Mouse (Mus musculus) cerebellum, adult 2 months (tissue): ENCODE results near the gene Prox1. TPM values are rescaled to one million over a fixed set of nuclear protein-coding genes. Genes with fewer than 3 reads are reported as not detected.

ENCODE experiments used
- DNase-seq, 2 experiments: peaks; one replicate each; pipeline ENCODE4 v3.0.0; 2021
- H3K27ac ChIP-seq: fragments of 200-500 bp; 2 replicates; pipeline ENCODE4 v1.5.1; 2012; ENCODE audit warnings: low read length, control low read depth, inconsistent platforms; ENCODE audit not compliant: insufficient read depth
- H3K27me3 ChIP-seq: fragments of 200-500 bp; 2 replicates; pipeline ENCODE4 v1.6.1; 2012; ENCODE audit warnings: inconsistent platforms, mild to moderate bottlenecking, low read length, moderate library complexity; ENCODE audit not compliant: control insufficient read depth, insufficient read depth
- H3K4me1 ChIP-seq: fragments of 200-500 bp; 2 replicates; pipeline ENCODE4 v1.6.1; 2011; ENCODE audit warnings: low read length; ENCODE audit not compliant: control insufficient read depth, insufficient read depth
- H3K4me3 ChIP-seq: fragments of 200-500 bp; replicated peaks from 2 replicates; pipeline ENCODE3; 2011; ENCODE audit warnings: mild to moderate bottlenecking, low read depth, low read length, control low read depth; ENCODE audit not compliant: insufficient read depth
- CTCF ChIP-seq: fragments of 200-500 bp; IDR thresholded peaks from 2 replicates; pipeline ENCODE4 v1.5.1; 2011; ENCODE audit warnings: low read depth, mild to moderate bottlenecking, control low read depth, low read length, moderate library complexity, borderline replicate concordance; ENCODE audit not compliant: insufficient read depth
- POLR2A ChIP-seq: fragments of 200-500 bp; IDR thresholded peaks from 2 replicates; pipeline ENCODE4 v1.6.1; 2011; ENCODE audit warnings: low read length, control low read depth, borderline replicate concordance; ENCODE audit not compliant: insufficient read depth
- WGBS: fragments of 180-500 bp; shearing (Covaris S2); methylation state at CpG from one replicate; pipeline ENCODE4 v1.1.7; 2018; 5-methylcytosine and 5-hydroxymethylcytosine counted together
- polyA plus RNA-seq: library from polyadenylated mRNA; depleted of rRNA; stranded (reverse); fragments of >200 nt; gene quantifications from 2 replicates; pipeline ENCODE4 v1.2.3, GENCODE M21; 2012; rRNA removed

Prox1 gene
- polyA plus RNA-seq, 1 experiment: 13.7 TPM

DNA sequence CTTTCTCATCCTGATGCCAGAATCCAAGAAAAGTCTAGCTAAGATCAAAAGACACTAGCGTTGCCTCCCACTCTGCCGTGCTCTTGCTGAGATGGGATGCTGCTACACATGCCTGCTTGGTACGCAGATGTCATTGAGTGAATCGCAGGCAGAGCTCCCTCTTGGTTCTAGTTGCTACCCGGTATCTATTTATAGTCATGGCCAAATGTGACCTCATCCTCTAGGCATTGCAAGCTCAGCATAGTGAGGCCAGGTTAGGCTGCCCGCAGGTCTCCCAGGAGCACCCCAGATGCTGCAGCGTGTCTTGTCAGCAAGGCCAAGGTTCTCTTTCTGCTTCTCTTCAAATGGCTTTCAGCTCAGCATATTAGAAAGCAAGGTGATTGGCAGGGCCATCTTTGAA, 84.8 kb downstream of the Prox1 start:
- Histone ChIP-seq H3K27ac (no peak overlapping the region), H3K4me1 (peaks cover 6% of the 10 kb centered on the region; the same call in 1 of the 2 replicates), H3K4me3 (no peak overlapping the region), H3K27me3 (no peaks in the 10 kb centered on the region)
- peak; percentile 50 to 80 for DNase-seq
- WGBS: 17% methylated on average over 7 of the region's 7 CpGs
- TF ChIP-seq CTCF (no peak), POLR2A (no peak)

- Histone ChIP-seq H3K27me3 (no peaks in the 10 kb centered on the region), H3K27ac (no peak overlapping the region), H3K4me1 (no peaks in the 10 kb centered on the region), H3K4me3 (no peak overlapping the region)
- DNase-seq: no peak
- no peak for TF ChIP-seq POLR2A
- no peak for TF ChIP-seq CTCF
- 62% methylated on average over 10 of the region's 10 CpGs for WGBS
Observed at GRCm38 (mm10) chr1:190079643-190080275, 90.8 kb downstream of the Prox1 start.

- no peak overlapping the region for H3K27ac ChIP-seq
- no peak overlapping the region for H3K4me3 ChIP-seq
- TF ChIP-seq CTCF: no peak
- no peak for TF ChIP-seq POLR2A
- H3K27me3 ChIP-seq: no peaks in the 10 kb centered on the region
- no peaks in the 10 kb centered on the region for H3K4me1 ChIP-seq
- no peak for DNase-seq
- 81% methylated on average over 11 of the region's 11 CpGs for WGBS
Observed at GRCm38 (mm10) chr1:190076601-190077000, 93.9 kb downstream of the Prox1 start.

Other genes starting within 250 kb of the Prox1 start
- gene Smyd2, start 248.4 kb downstream of the Prox1 start, polyA plus RNA-seq: 115 and 131 TPM in 2 replicates